Comparison of ENCODE assay signal across 16 mouse cellular contexts in genomic region chr9:42076256-42076849, GRCm38 (mm10). TPM values are rescaled to one million over a fixed set of nuclear protein-coding genes. Genes with fewer than 3 reads are reported as not detected.
DNase-seq lines count a peak whose midpoint lies in the region; ATAC-seq lines count a peak whose summit lies in the region.
"Had no signal": no experiment of that assay in that cellular context is flagged by ENCODE, and none has a peak within 500 bp of the region (broad histone marks: within the 10 kb centered on the region; RNA-seq: fewer than 3 reads in every experiment).

No protein-coding gene starts in this region.

- ATAC-seq in CD4-positive, CD25-positive, alpha-beta regulatory T cell, adult 4 months = no peak
- peak; percentile 43 for ATAC-seq in activated CD4-positive, CD25-positive, alpha-beta regulatory T cell, adult 4 months
- ATAC-seq: forebrain, embryonic 15.5 days; hindbrain, postnatal 0 days; intestine, embryonic 15.5 days had no signal

- peak; percentile 17 for DNase-seq in CD4-positive, CD25-positive, alpha-beta regulatory T cell, adult 2 months (ENCODE audit: low read depth, low spot score)
- DNase-seq in CD4-positive helper T cell, adult 2 months (ENCODE audit: low read depth, low spot score) = peak; percentile 67
- peak; percentile 51 for DNase-seq in naive thymus-derived CD4-positive, alpha-beta T cell, adult 2 months (ENCODE audit: low read depth)
- no peak for DNase-seq in cerebellum, postnatal 14 days
- no peak for DNase-seq in cerebellum, adult 8-10 months
- DNase-seq: adrenal gland, adult 2 months; adrenal gland, postnatal 25 days; B cell, adult 2 months; cerebellum, adult 2 months; cerebellum, postnatal 25 days; heart, postnatal 10 days had no signal

RNA-seq across cellular contexts. Expression of gene Sorl1, which starts 47.7 kb away (rescaled TPM):
- 10 to 100 TPM; 26.9 to 33.5 TPM for polyA plus RNA-seq in CD4-positive, CD25-positive, alpha-beta regulatory T cell, adult 4 months (2017; shearing (Covaris generic))
- 10 to 100 TPM; 25.1 to 39.4 TPM for polyA plus RNA-seq in activated CD4-positive, CD25-positive, alpha-beta regulatory T cell, adult 4 months (2017; shearing (Covaris generic))

Comparison
In these comparisons a context has a peak if more than half of its experiments do, and no peak if none do; other contexts are left out.
1. DNase-seq: peak in CD4-positive, CD25-positive, alpha-beta regulatory T cell, adult 2 months (single experiment), CD4-positive helper T cell, adult 2 months (single experiment) and naive thymus-derived CD4-positive, alpha-beta T cell, adult 2 months (single experiment); none in cerebellum, postnatal 14 days (0 of 2) and cerebellum, adult 8-10 months (single experiment).